Mouse (Mus musculus) central nervous system, embryonic 14 days (tissue): Measurements from ENCODE around the gene Cacna1c. TPM values are rescaled to one million over a fixed set of nuclear protein-coding genes. Genes with fewer than 3 reads are reported as not detected.

ENCODE experiments used
- polyA plus RNA-seq: library from polyadenylated mRNA; depleted of rRNA; stranded (reverse); fragments of >200 nt; gene quantifications from 2 replicates; pipeline ENCODE4 v1.2.3, GENCODE M21; 2012; rRNA removed

The Cacna1c gene
- 13.9 and 19.0 TPM in 2 replicates for polyA plus RNA-seq

GRCm38 (mm10) chr6:119196382-119197305 lies at the start of gene Cacna1c:
Gene Cacna1c, minus strand, starts transcription at chr6:119196418.

GRCm38 (mm10) chr6:119236241-119236640 lies 40.0 kb upstream of the Cacna1c start, which contains the start of gene Cacna2d4:
Gene Cacna2d4, plus strand, starts transcription at chr6:119236526.

GRCm38 (mm10) chr6:119175078-119175853 lies 21.0 kb downstream of the Cacna1c start, which contains the start of gene Dcp1b:
Gene Dcp1b, plus strand, starts transcription at chr6:119175253.

DNA sequence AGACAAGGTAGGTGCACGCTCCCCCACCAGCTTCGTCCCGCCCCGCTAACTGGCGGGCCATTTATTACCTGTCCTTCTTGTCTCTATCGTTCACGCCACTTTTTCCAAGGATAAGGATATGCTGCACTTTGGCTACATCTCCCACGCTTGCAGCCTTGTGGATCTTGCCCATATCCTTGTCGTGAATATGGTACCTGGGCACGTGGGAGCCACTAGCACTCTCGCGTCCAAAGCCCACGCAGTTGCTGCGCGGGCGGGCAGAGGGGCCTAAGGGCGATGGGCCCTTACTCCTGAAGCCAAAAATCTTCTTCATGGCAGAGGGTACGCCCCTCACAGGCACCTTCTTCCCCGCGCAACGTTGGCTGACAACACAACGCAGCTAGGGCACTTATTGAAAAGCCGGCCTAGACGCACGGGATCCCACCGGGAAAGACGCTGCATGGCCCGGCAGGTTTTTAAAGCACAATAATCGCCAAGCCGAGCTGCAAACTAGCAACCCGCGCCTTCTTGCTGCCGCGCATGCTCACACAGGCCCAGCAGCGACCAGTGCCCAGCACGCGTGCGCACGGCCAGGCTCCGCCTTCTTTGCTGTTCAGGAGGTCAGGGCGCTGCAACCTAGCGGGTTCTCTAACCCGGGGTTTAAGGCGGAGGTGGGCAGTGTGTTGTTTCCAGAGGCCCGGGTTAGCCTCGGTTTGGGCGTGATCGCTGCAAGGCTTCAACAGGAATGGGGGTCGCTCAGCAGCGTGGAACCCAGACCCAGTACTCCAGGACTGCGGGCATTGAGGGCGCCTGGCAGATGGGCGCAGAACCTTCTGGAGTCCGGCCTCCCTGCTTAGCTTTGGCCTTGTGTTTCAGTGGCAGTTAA lies 634.2 kb downstream of the Cacna1c start, which contains the start of gene Ankrd26:
Gene Ankrd26 (minus strand): TSS at position 482 of the 865 bp plus-strand sequence.

Other genes starting within 250 kb of the Cacna1c start
- gene Dcp1b, start 21.2 kb downstream of the Cacna1c start, polyA plus RNA-seq = 35.1 and 36.9 TPM in 2 replicates
- gene Cacna2d4, start 40.1 kb upstream of the Cacna1c start, polyA plus RNA-seq = 0.35 and 0.37 TPM in 2 replicates
- 6.8 and 7.2 TPM in 2 replicates for gene Lrtm2, start 134.3 kb upstream of the Cacna1c start, polyA plus RNA-seq
- gene Adipor2, start 221.3 kb upstream of the Cacna1c start, polyA plus RNA-seq = 40.3 and 44.1 TPM in 2 replicates